Mouse (Mus musculus): ENCODE results near the gene Hrct1. TPM values are rescaled to one million over a fixed set of nuclear protein-coding genes. Genes with fewer than 3 reads are reported as not detected.

The Hrct1 gene
- polyA plus RNA-seq, 1 experiment from 2014 or later: 0.25 TPM

- H3K27ac ChIP-seq (ENCODE audit: low read depth, low read length): no peak overlapping the region
- DNase-seq (ENCODE audit: low spot score, missing footprints) (peak; percentile 82), ATAC-seq (ENCODE audit: low FRiP score) (no peak)
- H3K9ac ChIP-seq (ENCODE audit: low read length): no peak overlapping the region
- no peaks in the 10 kb centered on the region for H3K36me3 ChIP-seq (ENCODE audit: control insufficient read depth, insufficient read depth, low read length)
- no peaks in the 10 kb centered on the region for H3K27me3 ChIP-seq (ENCODE audit: control insufficient read depth, insufficient read depth, low read length)
- H3K9me3 ChIP-seq (ENCODE audit: control insufficient read depth, low read length): no peaks in the 10 kb centered on the region
- no peaks in the 10 kb centered on the region for H3K4me1 ChIP-seq (ENCODE audit: control insufficient read depth, insufficient read depth, low read length)
- no peak overlapping the region for H3K4me3 ChIP-seq (ENCODE audit: low read depth, low read length)
- H3K4me2 ChIP-seq: no peak overlapping the region
- 71% methylated on average over 10 of the region's 10 CpGs for WGBS
Measured at GRCm38 (mm10) chr4:43760460-43760859, 33.5 kb downstream of the Hrct1 start.

GRCm38 (mm10) chr4:43761336-43761735 is 34.3 kb downstream of the Hrct1 start:
- Histone ChIP-seq H3K4me2 (no peak overlapping the region), H3K9me3 (ENCODE audit: control insufficient read depth, low read length) (no peaks in the 10 kb centered on the region), H3K4me1 (ENCODE audit: control insufficient read depth, insufficient read depth, low read length) (no peaks in the 10 kb centered on the region), H3K4me3 (ENCODE audit: low read depth, low read length) (no peak overlapping the region), H3K36me3 (ENCODE audit: control insufficient read depth, insufficient read depth, low read length) (no peaks in the 10 kb centered on the region), H3K27me3 (ENCODE audit: control insufficient read depth, insufficient read depth, low read length) (no peaks in the 10 kb centered on the region), H3K9ac (ENCODE audit: low read length) (no peak overlapping the region), H3K27ac (ENCODE audit: low read depth, low read length) (no peak overlapping the region)
- no peak for ATAC-seq (ENCODE audit: low FRiP score)
- WGBS: 79% methylated on average over 2 of the region's 2 CpGs
- no peak for DNase-seq (ENCODE audit: low spot score, missing footprints)

- WGBS: 29% methylated on average over 7 of the region's 7 CpGs
- no peak overlapping the region for H3K4me2 ChIP-seq
Measured at GRCm38 (mm10) chr4:43763410-43763809, 36.4 kb downstream of the Hrct1 start.

DNA sequence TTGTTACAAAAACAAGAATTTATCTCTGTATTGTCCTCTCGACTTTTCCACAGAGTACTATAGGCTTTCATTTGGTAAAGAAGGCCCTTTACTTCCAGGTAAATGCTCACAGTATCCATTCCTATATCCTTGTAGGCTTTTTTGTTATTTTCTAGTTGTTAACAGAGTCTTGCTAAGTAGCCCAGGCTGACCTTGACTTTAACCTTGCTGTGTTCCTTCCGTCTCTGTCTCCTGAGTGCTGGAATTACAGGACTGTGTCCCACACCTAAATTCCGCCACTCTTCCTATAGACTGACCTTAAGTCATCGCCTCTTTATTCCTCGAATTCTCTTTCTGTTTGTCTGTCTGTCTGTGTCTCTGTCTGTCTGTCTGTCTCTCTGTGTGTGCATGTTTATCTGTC is 41.4 kb downstream of the Hrct1 start:
- Histone ChIP-seq H3K4me3 (ENCODE audit: low read depth, low read length) (no peak overlapping the region), H3K36me3 (ENCODE audit: control insufficient read depth, insufficient read depth, low read length) (no peaks in the 10 kb centered on the region), H3K4me1 (ENCODE audit: control insufficient read depth, insufficient read depth, low read length) (no peaks in the 10 kb centered on the region), H3K9ac (ENCODE audit: low read length) (no peak overlapping the region), H3K27ac (ENCODE audit: low read depth, low read length) (no peak overlapping the region), H3K9me3 (ENCODE audit: control insufficient read depth, low read length) (no peaks in the 10 kb centered on the region), H3K27me3 (ENCODE audit: control insufficient read depth, insufficient read depth, low read length) (no peaks in the 10 kb centered on the region), H3K4me2 (no peak overlapping the region)
- WGBS: 84% methylated on average over 5 of the region's 5 CpGs
- ATAC-seq (ENCODE audit: low FRiP score) (no peak), DNase-seq (ENCODE audit: low spot score, missing footprints) (no peak)

More at GRCm38 (mm10) chr4:43763410-43763809, 36.4 kb downstream of the Hrct1 start:
- DNase-seq (ENCODE audit: low spot score, missing footprints) (peak; percentile 95), ATAC-seq (ENCODE audit: low FRiP score) (no peak)
- Histone ChIP-seq H3K9me3 (ENCODE audit: control insufficient read depth, low read length) (no peaks in the 10 kb centered on the region), H3K36me3 (ENCODE audit: control insufficient read depth, insufficient read depth, low read length) (no peaks in the 10 kb centered on the region), H3K4me1 (ENCODE audit: control insufficient read depth, insufficient read depth, low read length) (no peaks in the 10 kb centered on the region), H3K9ac (ENCODE audit: low read length) (0 out of 2 replicates have a peak overlapping the region, but pooled peaks have one; percentile 9), H3K27ac (ENCODE audit: low read depth, low read length) (no peak overlapping the region), H3K4me3 (ENCODE audit: low read depth, low read length) (no peak overlapping the region), H3K27me3 (ENCODE audit: control insufficient read depth, insufficient read depth, low read length) (no peaks in the 10 kb centered on the region)

DNA sequence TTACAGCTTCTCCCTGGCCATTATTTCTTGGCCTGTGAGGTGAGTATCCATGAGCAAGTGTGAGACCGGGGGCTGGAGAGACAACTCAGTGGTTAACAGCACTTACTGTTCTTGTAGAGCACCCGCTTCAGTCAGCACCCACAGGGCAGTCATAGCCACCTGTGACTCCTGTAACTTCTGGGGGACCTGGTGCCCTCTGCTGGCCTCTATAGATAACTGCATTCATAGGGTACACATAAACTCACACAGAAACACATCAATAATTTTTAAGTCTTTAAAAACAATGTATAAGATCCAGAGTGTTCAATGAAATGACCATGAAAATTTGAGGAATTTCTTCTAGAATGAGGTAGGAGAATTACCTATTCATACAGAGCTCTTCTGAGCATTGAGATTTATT is 42.4 kb downstream of the Hrct1 start:
- Histone ChIP-seq H3K9me3 (ENCODE audit: control insufficient read depth, low read length) (no peaks in the 10 kb centered on the region), H3K27ac (ENCODE audit: low read depth, low read length) (no peak overlapping the region), H3K36me3 (ENCODE audit: control insufficient read depth, insufficient read depth, low read length) (no peaks in the 10 kb centered on the region), H3K4me3 (ENCODE audit: low read depth, low read length) (no peak overlapping the region), H3K9ac (ENCODE audit: low read length) (no peak overlapping the region), H3K4me2 (no peak overlapping the region), H3K4me1 (ENCODE audit: control insufficient read depth, insufficient read depth, low read length) (no peaks in the 10 kb centered on the region), H3K27me3 (ENCODE audit: control insufficient read depth, insufficient read depth, low read length) (no peaks in the 10 kb centered on the region)
- no peak for ATAC-seq (ENCODE audit: low FRiP score)
- no peak for DNase-seq (ENCODE audit: low spot score, missing footprints)
- WGBS: 96% methylated on average over 2 of the region's 2 CpGs

GRCm38 (mm10) chr4:43770909-43771308 is 43.9 kb downstream of the Hrct1 start, which contains the start of gene Olfr159:
Olfr159 (minus strand) TSS chr4:43771009.
- Histone ChIP-seq H3K9ac (ENCODE audit: low read length) (no peak within 1 kb of the TSS), H3K9me3 (ENCODE audit: control insufficient read depth, low read length) (no peaks in the 10 kb centered on the region), H3K36me3 (ENCODE audit: control insufficient read depth, insufficient read depth, low read length) (no peaks in the 10 kb centered on the region), H3K27me3 (ENCODE audit: control insufficient read depth, insufficient read depth, low read length) (no peaks in the 10 kb centered on the region), H3K4me2 (no peak within 1 kb of the TSS), H3K4me1 (ENCODE audit: control insufficient read depth, insufficient read depth, low read length) (no peaks in the 10 kb centered on the region), H3K27ac (ENCODE audit: low read depth, low read length) (no peak within 1 kb of the TSS), H3K4me3 (ENCODE audit: low read depth, low read length) (no peak within 1 kb of the TSS)
- WGBS: 85% methylated on average over 6 of the region's 6 CpGs
- ATAC-seq (ENCODE audit: low FRiP score) (no peak), DNase-seq (ENCODE audit: low spot score, missing footprints) (no peak)

DNA sequence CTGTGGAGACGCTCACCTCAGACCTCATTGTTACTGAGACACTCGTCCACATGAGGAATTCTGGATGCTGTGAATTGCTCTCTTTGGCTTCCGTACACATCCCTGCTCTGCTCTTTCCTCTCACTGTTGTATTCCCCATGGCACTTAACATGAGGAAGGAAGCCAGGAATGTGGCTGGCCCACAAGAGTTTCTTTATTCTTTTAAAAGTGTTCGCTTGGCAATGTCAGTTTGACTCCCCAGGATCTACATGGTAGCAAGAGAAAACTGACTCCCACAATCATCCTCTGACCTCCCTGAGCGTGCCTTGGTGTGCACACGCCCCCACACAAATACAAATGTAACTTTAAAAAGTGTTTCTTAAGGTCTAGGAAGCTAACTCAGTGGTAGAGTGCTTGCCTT is 44.6 kb downstream of the Hrct1 start:
- H3K27ac ChIP-seq (ENCODE audit: low read depth, low read length): no peak overlapping the region
- no peak overlapping the region for H3K9ac ChIP-seq (ENCODE audit: low read length)
- no peaks in the 10 kb centered on the region for H3K4me1 ChIP-seq (ENCODE audit: control insufficient read depth, insufficient read depth, low read length)
- H3K4me2 ChIP-seq: no peak overlapping the region
- no peak overlapping the region for H3K4me3 ChIP-seq (ENCODE audit: low read depth, low read length)
- H3K27me3 ChIP-seq (ENCODE audit: control insufficient read depth, insufficient read depth, low read length): no peaks in the 10 kb centered on the region
- no peaks in the 10 kb centered on the region for H3K36me3 ChIP-seq (ENCODE audit: control insufficient read depth, insufficient read depth, low read length)
- no peak for ATAC-seq (ENCODE audit: low FRiP score)
- no peaks in the 10 kb centered on the region for H3K9me3 ChIP-seq (ENCODE audit: control insufficient read depth, low read length)
- DNase-seq (ENCODE audit: low spot score, missing footprints): no peak
- 72% methylated on average over 6 of the region's 6 CpGs for WGBS

- ATAC-seq (ENCODE audit: low FRiP score) (no peak), DNase-seq (ENCODE audit: low spot score, missing footprints) (no peak)
- Histone ChIP-seq H3K4me3 (ENCODE audit: low read depth, low read length) (no peak overlapping the region), H3K9me3 (ENCODE audit: control insufficient read depth, low read length) (no peaks in the 10 kb centered on the region), H3K27ac (ENCODE audit: low read depth, low read length) (no peak overlapping the region), H3K4me1 (ENCODE audit: control insufficient read depth, insufficient read depth, low read length) (no peaks in the 10 kb centered on the region), H3K9ac (ENCODE audit: low read length) (no peak overlapping the region), H3K36me3 (ENCODE audit: control insufficient read depth, insufficient read depth, low read length) (no peaks in the 10 kb centered on the region), H3K4me2 (no peak overlapping the region), H3K27me3 (ENCODE audit: control insufficient read depth, insufficient read depth, low read length) (no peaks in the 10 kb centered on the region)
- WGBS: 31% methylated on average over 2 of the region's 2 CpGs
Measured at GRCm38 (mm10) chr4:43772304-43772703, 45.3 kb downstream of the Hrct1 start.

Data from midbrain, embryonic 11.5 days (tissue).